Mouse (Mus musculus): ENCODE data around the gene Hist1h2ak.

Gene Hist1h2ak

DNA sequence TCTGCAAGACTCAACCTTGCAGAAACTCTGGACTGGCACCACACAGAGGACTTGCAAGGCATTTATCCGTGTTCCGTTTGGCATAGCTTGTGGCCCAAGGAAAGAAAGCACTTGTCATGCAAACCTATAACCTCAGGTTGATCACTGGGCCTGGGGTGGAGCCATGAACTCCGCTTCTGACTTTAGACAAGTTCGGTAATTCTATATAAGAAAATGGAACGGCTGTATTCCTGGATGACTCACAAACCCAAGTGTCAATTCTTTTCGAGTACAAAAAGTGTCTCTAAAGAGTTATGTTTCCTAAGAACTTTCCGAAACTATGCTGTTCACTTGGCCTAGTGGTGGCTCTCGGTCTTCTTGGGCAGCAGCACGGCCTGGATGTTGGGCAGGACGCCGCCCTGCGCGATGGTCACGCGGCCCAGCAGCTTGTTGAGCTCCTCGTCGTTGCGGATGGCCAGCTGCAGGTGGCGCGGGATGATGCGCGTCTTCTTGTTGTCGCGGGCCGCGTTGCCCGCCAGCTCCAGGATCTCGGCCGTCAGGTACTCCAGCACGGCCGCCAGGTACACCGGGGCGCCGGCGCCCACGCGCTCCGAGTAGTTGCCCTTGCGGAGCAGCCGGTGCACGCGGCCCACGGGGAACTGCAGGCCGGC is 32.4 kb downstream of the Hist1h2ak start:
- in situ Hi-C loops (cut with MboI), result loop anchor here (25.0 kb wide), 1 partner anchor 309 kb away; the partner anchor contains the start of gene Zkscan3

GRCm38 (mm10) chr13:21718381-21719080 is 35.1 kb downstream of the Hist1h2ak start:
- in situ Hi-C loops (cut with MboI), result loop anchor here (10.0 to 25.0 kb wide), 2 partner anchors 306 to 1716 kb away; partner anchors contain the start of gene Zkscan3

GRCm38 (mm10) chr13:21717397-21718357 is 36.0 kb downstream of the Hist1h2ak start, which contains the start of gene Hist1h3h:
Hist1h3h (plus strand) TSS chr13:21717659.
- in situ Hi-C loops (cut with MboI), result loop anchor here (10.0 to 25.0 kb wide), 2 partner anchors 305 to 1717 kb away; partner anchors contain the start of gene Zkscan3

DNA sequence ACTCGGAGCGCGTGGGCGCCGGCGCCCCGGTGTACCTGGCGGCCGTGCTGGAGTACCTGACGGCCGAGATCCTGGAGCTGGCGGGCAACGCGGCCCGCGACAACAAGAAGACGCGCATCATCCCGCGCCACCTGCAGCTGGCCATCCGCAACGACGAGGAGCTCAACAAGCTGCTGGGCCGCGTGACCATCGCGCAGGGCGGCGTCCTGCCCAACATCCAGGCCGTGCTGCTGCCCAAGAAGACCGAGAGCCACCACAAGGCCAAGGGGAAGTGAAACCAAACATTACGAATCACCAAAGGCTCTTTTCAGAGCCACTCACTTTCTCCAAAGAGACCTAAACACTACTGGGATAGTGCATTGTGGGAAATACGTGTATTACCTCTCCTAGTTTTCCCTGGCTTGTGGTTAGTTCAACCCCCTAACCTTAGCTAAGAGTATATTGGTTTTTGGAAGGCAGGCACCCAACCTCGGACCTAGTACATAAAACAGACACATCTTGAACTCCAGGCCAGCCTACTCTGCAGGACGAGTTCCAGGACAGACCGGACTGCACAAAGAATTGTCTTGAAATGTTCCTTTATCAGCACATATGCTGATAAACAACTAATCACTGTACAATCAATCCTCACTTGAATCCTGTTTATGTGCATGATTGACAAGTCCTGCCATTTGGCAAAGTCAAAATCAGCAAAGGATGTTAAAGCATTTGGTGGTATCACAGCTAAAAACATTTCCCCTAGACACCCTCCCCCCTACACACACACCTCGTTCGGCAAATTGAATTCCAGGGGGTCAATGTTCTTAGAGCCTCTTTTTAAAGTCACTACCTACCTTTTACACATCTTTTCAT is 36.9 kb downstream of the Hist1h2ak start:
- in situ Hi-C loops (cut with MboI), result loop anchor here (10.0 to 25.0 kb wide), 2 partner anchors 304 to 1718 kb away; partner anchors contain the start of gene Zkscan3

DNA sequence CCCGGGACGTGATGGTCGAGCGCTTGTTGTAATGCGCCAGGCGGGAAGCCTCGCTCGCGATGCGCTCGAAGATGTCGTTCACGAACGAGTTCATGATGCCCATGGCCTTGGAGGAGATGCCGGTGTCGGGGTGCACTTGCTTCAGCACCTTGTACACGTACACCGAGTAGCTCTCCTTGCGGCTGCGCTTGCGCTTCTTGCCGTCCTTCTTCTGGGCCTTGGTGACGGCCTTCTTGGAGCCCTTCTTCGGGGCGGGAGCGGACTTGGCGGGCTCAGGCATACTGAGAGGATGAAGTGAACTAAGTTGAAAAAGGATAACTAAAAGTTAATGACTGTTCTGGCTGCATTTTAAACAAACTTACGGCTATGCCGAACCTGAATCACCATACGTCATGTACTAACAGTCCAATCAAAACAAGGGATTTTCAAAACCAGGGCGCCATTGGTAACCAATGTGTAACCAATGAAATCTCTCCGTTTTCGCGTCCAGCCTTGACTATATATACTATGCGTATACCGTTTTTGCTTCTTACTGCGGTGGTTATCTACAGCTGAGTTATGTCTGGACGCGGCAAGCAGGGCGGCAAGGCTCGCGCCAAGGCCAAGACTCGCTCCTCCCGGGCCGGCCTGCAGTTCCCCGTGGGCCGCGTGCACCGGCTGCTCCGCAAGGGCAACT is 37.6 kb downstream of the Hist1h2ak start, which contains the start of the genes Hist1h2bl and Hist1h2ai:
TSS of gene Hist1h2bl (minus strand) at position 280 of the 676 bp plus-strand sequence.
TSS of gene Hist1h2ai (plus strand) at position 559 of the 676 bp plus-strand sequence.
- in situ Hi-C loops (cut with MboI), result loop anchor here (10.0 to 25.0 kb wide), 2 partner anchors 304 to 1719 kb away; partner anchors contain the start of gene Zkscan3

- in situ Hi-C loops (cut with MboI), result loop anchor here (10.0 to 25.0 kb wide), 2 partner anchors 303 to 1720 kb away; partner anchors contain the start of gene Zkscan3
Measured at GRCm38 (mm10) chr13:21715131-21715863, 38.3 kb downstream of the Hist1h2ak start.

GRCm38 (mm10) chr13:21714725-21715124 is 38.9 kb downstream of the Hist1h2ak start:
- in situ Hi-C loops (cut with MboI), result loop anchor here (5.0 to 25.0 kb wide), 4 partner anchors 302 to 1720 kb away; partner anchors contain the start of gene Zkscan3

DNA sequence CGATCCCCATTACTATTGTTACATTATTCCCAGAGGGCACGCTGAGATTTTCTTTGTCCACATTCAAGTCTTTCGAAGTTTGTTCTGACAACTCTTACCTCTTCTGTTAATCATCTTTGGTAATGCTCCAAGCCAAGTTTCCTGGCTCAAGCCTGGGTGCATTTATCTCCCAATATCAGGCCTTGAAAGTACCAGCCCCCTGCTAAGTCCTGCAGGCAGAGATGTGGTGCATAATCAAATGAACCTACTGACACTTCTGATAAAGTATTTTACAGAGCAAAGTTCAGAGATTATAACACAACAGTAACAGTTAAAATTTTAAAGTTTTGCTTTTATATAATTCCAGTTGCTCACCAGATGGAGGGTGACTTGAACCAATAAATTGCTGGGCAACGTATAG is 41.9 kb downstream of the Hist1h2ak start:
- in situ Hi-C loops (cut with MboI), result loop anchor here (5.0 to 25.0 kb wide), 4 partner anchors 299 to 1723 kb away; partner anchors contain the start of gene Zkscan3

DNA sequence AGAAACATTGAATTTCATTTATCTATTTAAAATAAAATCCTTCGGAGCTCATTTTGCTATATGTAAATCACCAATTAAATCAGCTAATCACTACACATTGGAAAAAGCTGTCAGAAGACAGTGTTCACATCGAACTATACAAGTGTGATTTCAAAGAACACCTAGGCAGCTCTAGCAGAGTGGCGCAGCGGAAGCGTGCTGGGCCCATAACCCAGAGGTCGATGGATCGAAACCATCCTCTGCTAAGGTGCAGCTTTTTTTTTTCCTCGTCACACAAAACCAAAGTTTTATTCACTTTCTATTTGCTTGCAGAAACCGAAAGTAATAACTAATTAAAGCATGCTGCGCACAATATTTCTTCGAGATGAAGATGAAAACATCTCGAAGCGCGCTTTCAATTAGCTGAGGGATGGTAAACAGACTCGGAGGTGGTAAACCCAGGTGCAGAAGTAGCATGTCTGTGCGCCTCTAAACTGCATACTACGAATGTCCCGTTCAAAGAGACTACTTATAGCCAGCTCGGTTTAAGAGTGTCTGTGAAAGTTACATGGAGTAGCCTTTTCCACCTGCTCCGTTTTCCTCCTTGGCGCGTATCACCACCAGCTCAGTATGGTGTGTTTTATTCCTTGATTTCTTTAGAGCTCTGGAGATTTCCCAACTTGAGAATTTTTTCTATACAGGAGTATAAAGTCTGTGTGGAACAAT is 42.7 kb downstream of the Hist1h2ak start:
- in situ Hi-C loops (cut with MboI), result loop anchor here (5.0 to 25.0 kb wide), 4 partner anchors 299 to 1724 kb away; partner anchors contain the start of gene Zkscan3

- in situ Hi-C loops (cut with MboI), result loop anchor here (5.0 to 25.0 kb wide), 4 partner anchors 298 to 1725 kb away; partner anchors contain the start of gene Zkscan3
Measured at GRCm38 (mm10) chr13:21710031-21710711, 43.5 kb downstream of the Hist1h2ak start.

DNA sequence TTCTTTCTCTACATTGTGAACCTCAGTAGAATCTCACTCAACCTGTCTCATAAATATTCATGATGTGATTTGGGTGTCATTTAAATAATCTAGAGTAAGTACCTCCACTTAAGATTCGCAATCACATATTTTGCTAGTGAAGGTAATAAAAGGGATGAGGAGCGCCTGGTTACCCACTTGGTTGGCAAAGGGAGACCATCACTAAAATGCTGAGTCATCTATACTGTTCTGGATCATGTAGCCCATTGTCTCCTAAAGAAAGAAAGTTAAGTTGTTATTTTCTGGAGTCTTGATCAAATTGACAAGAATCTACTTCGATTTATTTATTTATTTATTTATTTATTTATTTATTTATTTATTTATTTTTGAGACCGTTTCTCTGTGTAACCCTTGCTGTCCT is 47.0 kb downstream of the Hist1h2ak start:
- in situ Hi-C loops (cut with MboI), result loop anchor here (25.0 kb wide), 1 partner anchor 294 kb away; the partner anchor contains the start of gene Zkscan3

All from mature B cell (primary cell).